Mouse (Mus musculus) adrenal gland, postnatal 10 days (tissue): ENCODE results near the gene Zfp94. TPM values are rescaled to one million over a fixed set of nuclear protein-coding genes. Genes with fewer than 3 reads are reported as not detected.
A peak's percentile ranks its signal among the peaks of the same experiment; 100 is the strongest.

ENCODE experiments used
- DNase-seq: peaks from one replicate; pipeline ENCODE4 v3.0.0; 2021; ENCODE audit warnings: mixed read lengths
- microRNA-seq: library from miRNA; unstranded; fragments of <30 nt; microRNA quantifications from one replicate; pipeline ENCODE4 v1.2.0, GENCODE M21; 2021
- total RNA-seq, 2 experiments: library from RNA; stranded (reverse); gene quantifications; 2 replicates each; pipeline ENCODE4 v1.2.3; 2021

Gene Zfp94
- total RNA-seq, 2 experiments from 2014 or later = 2.7 to 6.4 TPM

GRCm38 (mm10) chr7:24274456-24274855 lies 42.0 kb downstream of the Zfp94 start:
- DNase-seq = no peak

- DNase-seq = no peak
Measured at GRCm38 (mm10) chr7:24271191-24271590, 45.3 kb downstream of the Zfp94 start.

GRCm38 (mm10) chr7:24270288-24270672 lies 46.2 kb downstream of the Zfp94 start, which contains the start of gene Zfp93:
Gene Zfp93, plus strand, starts transcription at chr7:24270420.
- DNase-seq = peak; percentile 83

- no peak for DNase-seq
Measured at GRCm38 (mm10) chr7:24269667-24270287, 46.7 kb downstream of the Zfp94 start.

- DNase-seq = no peak
Measured at GRCm38 (mm10) chr7:24269256-24269655, 47.2 kb downstream of the Zfp94 start.

- no peak for DNase-seq
Measured at GRCm38 (mm10) chr7:24268176-24269155, 48.0 kb downstream of the Zfp94 start.

GRCm38 (mm10) chr7:24260000-24260312 lies 56.5 kb downstream of the Zfp94 start:
- DNase-seq = no peak

GRCm38 (mm10) chr7:24259306-24259999 lies 57.0 kb downstream of the Zfp94 start:
- DNase-seq = no peak

- DNase-seq = peak; percentile 84
Measured at GRCm38 (mm10) chr7:24254633-24255474, 61.6 kb downstream of the Zfp94 start, which contains the start of gene Zfp108. Gene Zfp108, plus strand, starts transcription at chr7:24254794.

- no peak for DNase-seq
Measured at GRCm38 (mm10) chr7:24253779-24254615, 62.5 kb downstream of the Zfp94 start.

Small RNAs within 50 kb of the gene (microRNA-seq; reads per million reads assigned to microRNA genes)
- not detected for gene Gm27592

Other genes starting within 250 kb of the Zfp94 start
- 10 to 100 TPM; 15.2 to 17.3 TPM for gene Zfp180, start 234.7 kb downstream of the Zfp94 start, total RNA-seq
- 1 to 10 TPM; 2.3 to 4.8 TPM for gene Zfp112, start 204.4 kb downstream of the Zfp94 start, total RNA-seq
- gene Zfp235, start 182.5 kb downstream of the Zfp94 start, total RNA-seq = 1 to 10 TPM; 7.2 to 9.9 TPM
- under 1 TPM; 0.61 to 0.69 TPM for gene Zfp114, start 141.6 kb downstream of the Zfp94 start, total RNA-seq
- 10 to 100 TPM in 1 of 2 experiments, 1 to 10 TPM in 1; 9.1 to 11.1 TPM for gene Zfp111, start 105.2 kb downstream of the Zfp94 start, total RNA-seq
- gene Zfp109, start 79.1 kb downstream of the Zfp94 start, total RNA-seq = 1 to 10 TPM; 2.5 to 2.8 TPM
- gene Zfp108, start 61.9 kb downstream of the Zfp94 start, total RNA-seq = 1 to 10 TPM; 2.0 to 3.5 TPM
- 1 to 10 TPM; 4.1 to 4.8 TPM for gene Zfp93, start 46.2 kb downstream of the Zfp94 start, total RNA-seq
- gene Zfp61, start 15.4 kb downstream of the Zfp94 start, total RNA-seq = 10 to 100 TPM in 1 of 2 experiments, 1 to 10 TPM in 1; 5.8 to 12.1 TPM
- gene Tescl, start 17.3 kb upstream of the Zfp94 start, total RNA-seq = under 1 TPM; 0.36 to 0.42 TPM
- not detected for gene Lypd5, start 32.5 kb upstream of the Zfp94 start, total RNA-seq
- 1 to 10 TPM; 4.2 to 5.4 TPM for gene Kcnn4, start 53.6 kb upstream of the Zfp94 start, total RNA-seq
- 10 to 100 TPM; 19.5 to 24.1 TPM for gene Smg9, start 83.0 kb upstream of the Zfp94 start, total RNA-seq
- under 1 TPM in 1 of 2 experiments, not detected in 1; 0.27 TPM for gene Irgc1, start 135.6 kb upstream of the Zfp94 start, total RNA-seq
- 1 to 10 TPM; 6.7 to 9.4 TPM for gene Plaur, start 145.8 kb upstream of the Zfp94 start, total RNA-seq
- 1 to 10 TPM; 6.4 to 8.6 TPM for gene Cadm4, start 165.4 kb upstream of the Zfp94 start, total RNA-seq
- 1 to 10 TPM; 6.0 to 9.1 TPM for gene Zfp428, start 190.3 kb upstream of the Zfp94 start, total RNA-seq
- gene AC161166.1, start 195.8 kb upstream of the Zfp94 start, total RNA-seq = not detected
- 10 to 100 TPM; 17.6 to 23.3 TPM for gene Irgq, start 214.0 kb upstream of the Zfp94 start, total RNA-seq
- gene Pinlyp, start 229.5 kb upstream of the Zfp94 start, total RNA-seq = not detected
- 10 to 100 TPM; 37.4 to 48.6 TPM for gene Xrcc1, start 229.6 kb upstream of the Zfp94 start, total RNA-seq